13 mouse cellular contexts compared by ENCODE assay signal in the genomic region with DNA sequence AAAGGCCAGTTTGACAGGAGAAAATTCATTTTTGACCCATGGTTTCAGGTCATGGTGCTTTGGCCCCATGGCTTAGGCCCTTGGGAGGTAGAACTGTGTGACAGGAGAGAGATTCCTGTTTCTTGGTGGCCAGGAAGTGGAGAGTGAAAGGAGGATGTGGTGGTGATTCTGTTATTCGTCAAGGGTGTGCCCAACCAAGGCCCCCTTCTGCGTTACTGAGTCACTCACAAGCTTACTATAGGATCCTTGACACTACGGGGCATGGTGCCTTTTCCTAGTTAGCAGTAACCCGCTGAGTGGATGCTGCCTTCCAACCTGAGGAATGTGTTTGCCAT. TPM values are rescaled to one million over a fixed set of nuclear protein-coding genes. Genes with fewer than 3 reads are reported as not detected.
A peak's percentile ranks its signal among the peaks of the same experiment; 100 is the strongest.
DNase-seq lines count a peak whose midpoint lies in the region; ATAC-seq and TF ChIP-seq lines count a peak whose summit lies in the region.
"Had no signal": no experiment of that assay in that cellular context is flagged by ENCODE, and none has a peak within 500 bp of the region (broad histone marks: within the 10 kb centered on the region; RNA-seq: fewer than 3 reads in every experiment).

No protein-coding gene starts in this region.

- no peak for ATAC-seq in lung, postnatal 0 days
- peak; percentile 90 to 94 for ATAC-seq in hematopoietic stem cell, adult 5-6 weeks (replicated peaks in 1 of 2; ENCODE audit: insufficient read depth in 1 of 2, low FRiP score in 2 of 2, low TSS enrichment in 1 of 2, low read depth in 1 of 2, poor library complexity in 2 of 2, severe bottlenecking in 2 of 2)
- no peak for ATAC-seq in midbrain, embryonic 16.5 days
- ATAC-seq in megakaryocyte-erythroid progenitor cell, adult 5-6 weeks (replicated peaks; ENCODE audit: low FRiP score, low TSS enrichment, poor library complexity, severe bottlenecking), result no peak

- H3K9me3 ChIP-seq in lung, postnatal 0 days (ENCODE audit: low read length), result no peaks in the 10 kb centered on the region
- H3K9me3 ChIP-seq in midbrain, embryonic 16.5 days (replicated peaks; ENCODE audit: control insufficient read depth, low read length, poor library complexity, severe bottlenecking), result no peaks in the 10 kb centered on the region
- H3K9me3 ChIP-seq: embryonic facial prominence, embryonic 15.5 days; hindbrain, embryonic 15.5 days had no signal

- TF ChIP-seq EP300 in lung, postnatal 0 days (IDR thresholded peaks at IDR 0.05), result no peak

- no peak for TF ChIP-seq CTCF in lung, postnatal 0 days (IDR thresholded peaks at IDR 0.05)

- H3K9ac ChIP-seq in lung, postnatal 0 days (replicated peaks; ENCODE audit: low read depth), result no peak overlapping the region
- no peak overlapping the region for H3K9ac ChIP-seq in midbrain, embryonic 16.5 days (ENCODE audit: low read depth, low read length)
- H3K9ac ChIP-seq: embryonic facial prominence, embryonic 15.5 days; hindbrain, embryonic 15.5 days had no signal

- DNase-seq in lung, postnatal 0 days (ENCODE audit: low spot score), result no peak
- DNase-seq in lung, postnatal 14 days, result no peak
- DNase-seq in ES-CJ7 (ENCODE audit: low read depth, low spot score), result peak; percentile 48
- peak; percentile 38 for DNase-seq in splenic B cell, adult 2 months (ENCODE audit: low read depth, low spot score)
- DNase-seq: cerebellum, postnatal 14 days; kidney, postnatal 36 days; lung, adult 2 months; retina, postnatal 1 day had no signal

- H3K27ac ChIP-seq in lung, postnatal 0 days (ENCODE audit: low read length), result peak overlapping the region; percentile 32; the same call in 1 of the 2 replicates
- no peak overlapping the region for H3K27ac ChIP-seq in midbrain, embryonic 16.5 days (ENCODE audit: low read length)
- H3K27ac ChIP-seq: embryonic facial prominence, embryonic 15.5 days; hindbrain, embryonic 15.5 days had no signal

- 60% methylated on average over 4 of the region's 4 CpGs for WGBS in lung, postnatal 0 days
- WGBS in midbrain, embryonic 16.5 days, result 60% methylated on average over 4 of the region's 4 CpGs

- no peaks in the 10 kb centered on the region for H3K4me1 ChIP-seq in lung, postnatal 0 days (ENCODE audit: insufficient read depth, low read depth, low read length)
- H3K4me1 ChIP-seq in midbrain, embryonic 16.5 days (ENCODE audit: control insufficient read depth, insufficient read depth, low read length), result no peaks in the 10 kb centered on the region
- H3K4me1 ChIP-seq: embryonic facial prominence, embryonic 15.5 days; hindbrain, embryonic 15.5 days had no signal

- no peak overlapping the region for H3K4me2 ChIP-seq in lung, postnatal 0 days (replicated peaks; ENCODE audit: low read depth, low read length)
- no peak overlapping the region for H3K4me2 ChIP-seq in midbrain, embryonic 16.5 days (ENCODE audit: low read length)
- H3K4me2 ChIP-seq: embryonic facial prominence, embryonic 15.5 days; hindbrain, embryonic 15.5 days had no signal

- no peaks in the 10 kb centered on the region for H3K36me3 ChIP-seq in lung, postnatal 0 days (ENCODE audit: insufficient read depth, low read length)
- H3K36me3 ChIP-seq in splenic B cell, adult 2 months (ENCODE audit: control insufficient read depth, insufficient read depth, low read length, poor library complexity, severe bottlenecking), result 0 out of 2 replicates have a peak, but pooled peaks cover 2% of the 10 kb centered on the region
- no peaks in the 10 kb centered on the region for H3K36me3 ChIP-seq in midbrain, embryonic 16.5 days (ENCODE audit: control insufficient read depth, insufficient read depth, low read length)
- H3K36me3 ChIP-seq: embryonic facial prominence, embryonic 15.5 days; hindbrain, embryonic 15.5 days had no signal

- no peak overlapping the region for H3K4me3 ChIP-seq in lung, postnatal 0 days (ENCODE audit: low read depth, low read length)
- H3K4me3 ChIP-seq in midbrain, embryonic 16.5 days (ENCODE audit: low read depth, low read length), result no peak overlapping the region
- H3K4me3 ChIP-seq: embryonic facial prominence, embryonic 15.5 days; hindbrain, embryonic 15.5 days had no signal

- H3K27me3 ChIP-seq in lung, postnatal 0 days (replicated peaks; ENCODE audit: insufficient read depth, low read length), result no peaks in the 10 kb centered on the region
- no peaks in the 10 kb centered on the region for H3K27me3 ChIP-seq in splenic B cell, adult 2 months (ENCODE audit: control insufficient read depth, insufficient read depth, low read length, poor library complexity, severe bottlenecking)
- H3K27me3 ChIP-seq in midbrain, embryonic 16.5 days (ENCODE audit: control insufficient read depth, insufficient read depth, low read depth, low read length), result no peaks in the 10 kb centered on the region
- H3K27me3 ChIP-seq: embryonic facial prominence, embryonic 15.5 days; hindbrain, embryonic 15.5 days had no signal

RNA-seq across cellular contexts. Expression of a gene that starts 50.7 kb away (rescaled TPM):
- polyA plus RNA-seq in lung, postnatal 0 days (2015; fragmentation: Nextera tagmentation; extraction: Ambion mirVana), result 4.6 and 5.7 TPM in 2 replicates
- total RNA-seq in hematopoietic stem cell, adult 5-6 weeks (2017), result 54.6 and 55.4 TPM in 2 replicates
- 6.2 and 6.4 TPM in 2 replicates for polyA plus RNA-seq in midbrain, embryonic 16.5 days (2015; fragmentation: Nextera tagmentation; extraction: Ambion mirVana)
- total RNA-seq in megakaryocyte-erythroid progenitor cell, adult 5-6 weeks (2014; fragmentation: Nextera tagmentation), result 16.1 and 25.6 TPM in 2 replicates
- 27.2 and 46.6 TPM in 2 replicates for total RNA-seq in megakaryocyte-erythroid progenitor cell, adult 5-6 weeks (2017)

Comparison
In these comparisons a context has a peak if more than half of its experiments do, and no peak if none do; other contexts are left out.
1. ATAC-seq: peak in hematopoietic stem cell, adult 5-6 weeks (2 of 2); none in lung, postnatal 0 days (single experiment), midbrain, embryonic 16.5 days (single experiment) and megakaryocyte-erythroid progenitor cell, adult 5-6 weeks (single experiment).
2. DNase-seq: peak in ES-CJ7 (single experiment) and splenic B cell, adult 2 months (single experiment); none in lung, postnatal 0 days (single experiment) and lung, postnatal 14 days (single experiment).